Mouse (Mus musculus) CD4-positive, CD25-positive, alpha-beta regulatory T cell, adult 2 months (primary cell): ENCODE measurements around the gene Cttnbp2nl.

ENCODE experiments used
- DNase-seq: peaks from one replicate; pipeline ENCODE4 v3.0.0-alpha.2; 2012; ENCODE audit warnings: low read depth, low spot score

Cttnbp2nl gene

GRCm38 (mm10) chr3:105052937-105053697, at the start of gene Cttnbp2nl:
Cttnbp2nl (minus strand) TSS chr3:105053146.
- peak; percentile 88 for DNase-seq

GRCm38 (mm10) chr3:105100270-105100589, 47.3 kb upstream of the Cttnbp2nl start:
- DNase-seq, result no peak

- no peak for DNase-seq
These were observed 46.8 kb upstream of the Cttnbp2nl start for GRCm38 (mm10) chr3:105099526-105100269.

- no peak for DNase-seq
These were observed 44.6 kb upstream of the Cttnbp2nl start for GRCm38 (mm10) chr3:105097581-105097980.

GRCm38 (mm10) chr3:105095026-105095425, 42.1 kb upstream of the Cttnbp2nl start:
- DNase-seq, result no peak

GRCm38 (mm10) chr3:105094448-105094847, 41.5 kb upstream of the Cttnbp2nl start:
- DNase-seq, result peak; percentile 2

GRCm38 (mm10) chr3:105092721-105093505, 40.0 kb upstream of the Cttnbp2nl start:
- no peak for DNase-seq

GRCm38 (mm10) chr3:105090981-105091380, 38.0 kb upstream of the Cttnbp2nl start:
- peak; percentile 9 for DNase-seq

- no peak for DNase-seq
These were observed 37.2 kb upstream of the Cttnbp2nl start for GRCm38 (mm10) chr3:105090147-105090546.

GRCm38 (mm10) chr3:105088638-105089037, 35.7 kb upstream of the Cttnbp2nl start:
- no peak for DNase-seq

GRCm38 (mm10) chr3:105087344-105087743, 34.4 kb upstream of the Cttnbp2nl start:
- no peak for DNase-seq

GRCm38 (mm10) chr3:105078231-105078826, 25.4 kb upstream of the Cttnbp2nl start:
- DNase-seq, result no peak

- DNase-seq, result no peak
These were observed 22.9 kb upstream of the Cttnbp2nl start for GRCm38 (mm10) chr3:105075796-105076195.

GRCm38 (mm10) chr3:105072536-105072935, 19.6 kb upstream of the Cttnbp2nl start:
- DNase-seq, result no peak

- no peak for DNase-seq
These were observed 18.3 kb upstream of the Cttnbp2nl start for GRCm38 (mm10) chr3:105071251-105071650.

GRCm38 (mm10) chr3:105070553-105070952, 17.6 kb upstream of the Cttnbp2nl start:
- DNase-seq, result no peak

GRCm38 (mm10) chr3:105066544-105066943, 13.6 kb upstream of the Cttnbp2nl start, which contains the start of gene 4930564D02Rik:
4930564D02Rik (plus strand) TSS chr3:105066844.
- DNase-seq, result no peak

GRCm38 (mm10) chr3:105062676-105063075, 9.7 kb upstream of the Cttnbp2nl start:
- no peak for DNase-seq

GRCm38 (mm10) chr3:105061991-105062390, 9.0 kb upstream of the Cttnbp2nl start:
- DNase-seq, result no peak

GRCm38 (mm10) chr3:105061496-105061895, 8.6 kb upstream of the Cttnbp2nl start:
- no peak for DNase-seq

- DNase-seq, result no peak
These were observed 8.0 kb upstream of the Cttnbp2nl start for GRCm38 (mm10) chr3:105060992-105061391.

- no peak for DNase-seq
These were observed 7.0 kb upstream of the Cttnbp2nl start for GRCm38 (mm10) chr3:105059911-105060310.
